Mouse (Mus musculus): Measurements from ENCODE around the gene Elof1.
"Not testable (repeated sequence)": the region's sequence is repeated elsewhere in the genome, so short reads cannot be mapped to it uniquely, and the experiment has no call there.

Gene Elof1

DNA sequence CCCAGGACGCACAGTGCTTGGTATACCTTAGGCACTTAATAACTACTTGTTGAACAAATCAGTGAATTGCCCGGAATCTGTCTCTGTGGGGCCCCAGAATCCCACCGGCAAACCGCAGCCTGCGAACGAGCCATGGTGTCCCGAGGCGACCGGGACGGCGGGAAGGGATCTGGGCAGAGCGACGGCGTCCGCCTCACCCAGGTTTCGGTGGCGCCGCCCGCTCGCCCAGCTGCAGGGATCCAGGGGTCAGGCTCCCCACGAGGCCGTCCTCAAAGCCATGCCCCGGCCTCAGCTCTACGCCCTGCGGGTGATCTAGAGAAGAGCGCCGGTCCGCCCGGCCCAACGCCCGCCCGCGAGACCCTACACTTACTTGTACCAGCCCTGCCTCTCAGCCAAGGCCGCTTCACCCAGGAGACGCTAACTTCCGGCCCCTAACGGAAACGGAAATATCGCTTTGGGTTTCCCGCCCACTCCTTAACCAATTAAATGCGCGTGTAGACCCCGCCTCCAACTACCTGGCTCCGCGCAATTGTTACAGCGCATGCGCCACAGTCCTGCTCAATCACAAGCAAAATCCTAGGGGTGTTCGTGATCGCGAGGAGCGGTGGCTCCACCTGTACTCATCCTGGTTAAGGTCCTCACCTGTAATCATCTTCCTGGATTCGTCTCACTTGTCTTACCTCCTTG, at the start of gene Elof1:
TSS of gene Elof1 (minus strand) at position 433 of the 687 bp plus-strand sequence.
- peak; percentile 98 for DNase-seq (ENCODE audit: extremely low read depth, low read depth)

DNA sequence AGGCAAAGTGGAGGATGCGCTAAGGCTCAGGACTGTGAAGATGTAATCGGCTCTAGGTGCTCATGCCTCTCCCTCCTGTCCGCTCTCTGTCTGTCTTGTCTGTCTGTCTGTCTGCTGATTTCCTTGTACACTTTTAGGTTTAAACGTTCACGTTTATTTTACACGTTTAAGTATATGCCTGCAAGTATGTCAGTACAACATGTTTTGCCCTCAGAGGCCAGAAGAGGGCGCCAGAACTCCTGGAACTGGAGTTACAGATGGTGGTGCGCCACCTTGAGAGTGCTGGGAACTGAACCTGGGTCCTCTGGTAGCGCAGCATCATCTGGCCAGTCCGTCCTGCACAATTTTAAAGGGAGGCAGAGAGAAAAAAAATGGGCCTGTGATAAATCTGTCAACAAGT, 49.7 kb upstream of the Elof1 start:
- DNase-seq (ENCODE audit: extremely low read depth, low read depth) = no peak

DNA sequence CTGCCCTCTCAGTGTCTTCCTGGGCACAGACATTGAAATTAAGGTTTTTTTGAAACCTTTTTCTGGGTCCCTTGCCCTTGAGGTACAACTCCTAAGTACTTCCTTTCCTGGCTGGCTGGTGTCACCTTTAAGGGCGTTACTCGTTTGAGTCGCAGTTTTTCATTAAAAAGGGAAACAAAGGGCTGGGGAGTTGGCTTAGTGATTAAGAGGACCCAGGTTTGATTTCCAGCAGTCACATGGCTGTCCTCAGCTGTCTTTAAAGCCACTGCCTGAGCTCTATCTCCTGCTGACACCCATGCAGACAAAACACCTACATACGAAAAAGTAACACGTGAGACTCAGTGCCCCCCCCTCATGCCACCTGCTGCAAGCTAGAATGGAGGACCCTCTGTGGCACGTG, 49.0 kb upstream of the Elof1 start:
- no peak for DNase-seq (ENCODE audit: extremely low read depth, low read depth)

DNA sequence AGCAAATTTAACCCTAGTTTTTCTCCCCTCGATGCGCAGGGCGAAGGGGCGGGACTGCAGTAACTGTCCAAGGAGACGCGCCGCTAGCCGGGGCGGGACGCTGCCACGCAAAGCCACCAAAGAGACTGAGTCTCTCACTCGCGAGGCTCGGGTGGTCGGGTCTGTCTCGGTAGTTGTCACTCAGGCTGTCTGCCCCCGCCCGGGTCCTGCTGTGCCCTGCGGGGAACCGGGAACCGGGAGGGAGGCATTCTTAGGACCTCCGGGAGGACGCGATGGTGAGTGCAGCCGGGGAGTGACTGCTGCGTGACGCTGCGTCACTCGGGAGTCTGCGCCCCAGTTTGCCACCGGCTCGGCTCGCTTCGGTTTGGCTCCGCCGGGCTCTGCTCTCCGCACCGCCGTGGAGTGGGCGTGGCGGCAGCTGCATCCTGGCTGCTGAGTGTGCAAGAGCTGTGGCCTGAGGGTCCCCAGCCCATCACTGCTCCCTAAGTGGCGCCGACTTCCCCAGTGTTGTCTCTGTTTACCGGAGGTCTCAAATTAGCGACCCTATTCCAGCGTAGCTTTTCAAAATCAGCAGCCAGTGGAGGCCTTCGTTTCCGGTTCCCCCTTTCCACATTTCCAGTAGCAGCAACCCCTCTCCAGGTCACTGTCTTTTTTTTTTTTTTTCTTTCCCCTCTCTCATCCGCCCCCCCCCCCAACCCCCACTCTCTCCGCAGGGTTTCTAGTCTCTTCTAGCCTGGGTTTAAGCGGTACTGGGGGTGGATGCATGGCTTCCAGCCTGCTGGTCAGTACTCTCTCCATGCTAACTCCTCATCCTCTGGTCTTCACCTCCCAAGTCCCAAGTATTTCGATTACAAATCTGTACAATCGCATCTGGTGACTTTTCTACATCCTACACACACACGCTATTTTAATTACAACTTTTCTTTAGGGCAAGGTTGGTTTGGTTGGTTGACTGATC, 48.0 kb upstream of the Elof1 start:
- no peak for DNase-seq (ENCODE audit: extremely low read depth, low read depth)

DNA sequence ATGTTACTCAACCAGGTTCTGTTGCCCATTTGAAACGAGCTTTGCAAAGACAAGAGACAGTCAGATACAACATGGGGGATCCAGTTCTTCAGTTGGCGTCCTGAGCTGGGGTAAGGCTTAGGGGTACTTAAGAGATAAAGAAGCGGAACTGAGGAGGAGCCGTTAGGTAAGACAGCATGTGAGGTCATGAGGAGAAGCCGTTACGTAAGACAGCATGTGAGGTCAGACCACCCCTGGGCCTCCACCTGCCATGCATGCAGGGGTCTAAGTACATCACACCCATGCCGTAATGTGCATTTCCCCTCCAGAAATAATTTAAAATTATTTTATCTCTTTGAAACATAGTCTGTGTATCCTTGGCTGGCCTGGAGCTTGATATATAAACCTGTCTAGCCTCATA, 45.9 kb upstream of the Elof1 start:
- DNase-seq (ENCODE audit: extremely low read depth, low read depth) = no peak

DNA sequence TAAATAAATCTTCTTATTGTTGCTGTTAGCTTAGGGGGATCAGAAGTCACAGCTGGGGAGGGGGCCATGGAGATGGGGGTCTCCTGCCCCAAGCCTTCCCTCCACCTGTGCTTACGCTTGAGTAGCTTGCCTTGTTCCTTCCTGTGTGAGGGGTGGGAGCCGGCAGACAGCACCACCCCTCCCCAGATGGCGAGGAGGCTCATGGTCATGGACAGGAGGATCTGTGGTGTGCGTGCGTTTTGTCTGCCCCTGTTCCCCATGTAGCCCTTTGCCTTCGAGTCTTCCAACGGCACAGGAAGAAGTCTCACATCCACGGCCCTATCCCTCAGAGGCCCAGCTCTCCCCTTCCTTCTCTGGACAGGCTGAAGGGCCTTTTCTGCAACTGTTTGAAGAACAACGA, 45.3 kb upstream of the Elof1 start:
- DNase-seq (ENCODE audit: extremely low read depth, low read depth) = no peak

DNA sequence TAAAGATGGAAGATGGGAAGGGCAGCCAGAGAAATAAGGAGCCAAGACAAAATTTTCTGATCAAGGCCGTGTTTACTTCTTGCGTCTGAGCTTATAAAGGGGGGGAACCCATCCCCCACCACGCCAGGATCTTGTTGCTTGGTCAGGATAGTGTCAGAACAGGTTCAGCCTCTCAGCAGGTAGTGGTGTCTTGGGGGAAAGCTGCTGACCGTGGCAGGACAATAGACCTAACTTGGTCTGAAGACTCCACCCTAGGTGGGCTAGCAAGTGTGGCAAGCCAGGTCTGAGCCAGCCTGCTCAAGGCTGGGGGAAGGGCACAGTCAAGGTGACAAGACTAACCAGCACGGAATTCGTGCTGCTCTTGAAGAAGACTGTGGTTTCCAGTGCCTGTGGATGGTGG, 44.3 kb upstream of the Elof1 start:
- DNase-seq (ENCODE audit: extremely low read depth, low read depth) = no peak

DNA sequence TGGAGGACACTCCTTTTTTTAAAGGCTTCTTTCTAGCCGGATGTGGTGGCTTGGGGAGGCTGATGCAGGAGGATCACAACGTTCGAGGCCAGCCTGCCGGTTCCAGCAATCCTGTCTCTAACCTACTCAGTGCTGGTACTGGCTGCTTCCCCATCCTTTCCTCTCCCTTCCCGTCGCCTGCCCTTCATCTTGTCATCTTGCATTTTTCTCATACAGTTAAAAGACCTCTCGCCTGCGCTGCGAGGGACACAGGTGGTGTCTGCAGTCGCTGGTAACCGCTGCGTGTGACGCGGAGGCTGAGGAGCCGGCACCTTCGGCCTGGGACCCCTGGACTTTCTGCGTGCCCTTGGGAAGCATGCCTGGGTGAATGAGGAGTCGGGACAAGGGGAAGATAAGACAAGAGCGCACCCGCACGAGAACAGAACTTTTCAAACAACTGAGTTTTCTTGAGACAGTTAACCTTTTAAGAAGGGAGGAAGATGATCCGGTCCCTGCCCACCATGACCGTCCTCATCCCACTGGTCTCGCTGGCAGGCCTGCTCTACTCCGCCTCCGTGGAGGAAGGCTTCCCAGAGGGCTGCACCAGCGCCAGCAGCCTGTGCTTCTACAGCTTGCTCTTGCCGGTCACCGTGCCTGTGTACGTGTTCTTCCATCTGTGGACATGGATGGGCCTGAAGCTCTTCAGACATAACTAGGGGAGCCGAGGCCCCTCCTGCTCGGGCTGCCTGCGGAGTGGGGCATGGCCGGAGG, 40.7 kb upstream of the Elof1 start:
- no peak for DNase-seq (ENCODE audit: extremely low read depth, low read depth)

DNA sequence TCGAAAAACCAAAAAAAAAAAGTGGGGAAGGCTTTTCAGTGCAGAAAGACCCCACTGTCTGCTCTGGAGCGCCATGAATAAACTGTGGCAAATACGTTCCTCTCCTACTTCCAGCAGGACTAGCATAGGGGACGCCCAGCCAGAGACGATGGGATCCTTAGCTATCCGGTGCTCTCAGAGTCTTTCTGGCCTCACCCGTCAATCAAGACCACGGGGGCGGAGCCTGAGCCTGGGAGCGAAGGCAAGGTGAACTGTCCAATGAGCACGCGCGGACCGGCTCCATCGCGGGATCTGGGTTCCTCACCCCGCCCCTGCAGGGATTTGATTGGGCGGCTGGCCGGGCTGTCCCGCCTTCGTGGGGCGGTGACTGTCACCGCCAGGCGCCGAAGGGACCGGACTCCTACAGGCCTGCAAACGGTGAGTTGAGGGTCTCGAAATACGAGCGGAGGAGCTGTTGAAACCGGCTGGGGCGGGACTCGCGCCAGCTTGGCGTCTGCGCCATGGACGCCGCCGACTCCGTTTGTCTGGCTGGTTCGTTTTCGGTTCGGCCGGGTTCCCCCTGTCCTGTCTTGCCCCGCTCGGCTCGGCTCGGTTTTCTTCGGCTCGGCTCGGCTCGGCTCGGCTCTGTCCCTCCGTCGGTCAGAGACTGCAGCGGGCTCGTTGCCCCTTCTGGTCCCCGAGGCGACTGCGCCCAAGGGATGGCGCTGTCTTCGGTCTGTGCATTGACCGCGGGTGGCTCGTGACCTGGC, 39.7 kb upstream of the Elof1 start, which contains the start of gene Pigyl:
TSS of gene Pigyl (plus strand) at position 350 of the 749 bp plus-strand sequence.
- peak; percentile 97 for DNase-seq (ENCODE audit: extremely low read depth, low read depth)

DNA sequence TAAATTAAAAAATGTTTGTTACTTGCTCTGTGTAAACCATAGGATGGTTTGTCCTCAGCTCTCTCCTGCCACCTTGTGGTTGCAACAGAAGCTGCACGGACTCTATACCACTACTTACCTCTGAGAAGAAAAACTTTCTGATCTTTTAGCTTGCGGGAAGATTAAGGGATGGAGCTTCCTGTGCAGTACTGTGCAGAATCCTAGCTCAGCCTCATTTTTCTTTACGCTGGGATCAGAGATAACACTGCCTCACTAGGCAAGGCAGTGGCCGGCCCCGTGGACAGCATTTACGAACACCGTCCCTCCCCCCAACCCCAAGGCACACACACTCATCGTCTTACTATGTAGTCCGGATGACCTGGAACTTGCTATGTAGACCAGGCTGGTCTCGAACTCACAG, 38.6 kb upstream of the Elof1 start:
- DNase-seq (ENCODE audit: extremely low read depth, low read depth) = peak; percentile 91

DNA sequence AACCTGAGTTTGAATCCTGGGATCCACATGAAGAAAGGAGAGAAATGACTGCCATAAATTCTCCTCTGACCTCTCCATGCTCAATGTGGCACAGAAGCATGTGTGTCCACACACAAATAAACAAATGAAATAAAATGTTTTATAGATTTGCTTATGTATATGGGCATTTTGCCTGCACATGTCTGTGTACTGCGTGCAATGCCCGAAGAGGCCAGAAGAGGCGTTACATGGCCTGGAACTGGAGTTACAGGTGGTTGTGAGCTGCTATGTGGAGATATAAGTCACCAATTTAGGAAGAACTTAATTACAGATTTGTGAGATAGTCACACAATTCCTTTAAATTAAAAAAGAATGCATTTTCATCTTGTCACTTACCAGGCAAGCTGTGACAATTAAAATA, 36.8 kb upstream of the Elof1 start:
- DNase-seq (ENCODE audit: extremely low read depth, low read depth) = no peak

DNA sequence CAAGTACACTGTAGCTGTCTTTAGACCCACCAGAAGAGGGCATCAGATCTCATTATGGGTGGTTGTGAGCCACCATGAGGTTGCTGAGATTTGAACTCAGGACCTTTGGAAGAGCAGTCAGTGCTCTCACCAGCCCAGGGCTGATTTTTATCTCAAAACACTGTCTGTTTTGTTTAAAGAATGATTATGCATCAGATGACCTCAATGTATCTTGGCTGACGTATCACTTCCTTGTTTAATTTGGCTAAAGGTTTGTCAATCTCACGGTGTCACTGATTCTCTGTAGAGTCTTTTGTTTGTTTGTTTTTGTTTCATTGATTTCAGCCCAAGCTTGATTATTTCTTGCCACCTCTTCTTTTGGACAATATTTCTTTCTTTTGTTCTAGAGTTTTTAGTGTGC, 34.0 kb upstream of the Elof1 start:
- no peak for DNase-seq (ENCODE audit: extremely low read depth, low read depth)

DNA sequence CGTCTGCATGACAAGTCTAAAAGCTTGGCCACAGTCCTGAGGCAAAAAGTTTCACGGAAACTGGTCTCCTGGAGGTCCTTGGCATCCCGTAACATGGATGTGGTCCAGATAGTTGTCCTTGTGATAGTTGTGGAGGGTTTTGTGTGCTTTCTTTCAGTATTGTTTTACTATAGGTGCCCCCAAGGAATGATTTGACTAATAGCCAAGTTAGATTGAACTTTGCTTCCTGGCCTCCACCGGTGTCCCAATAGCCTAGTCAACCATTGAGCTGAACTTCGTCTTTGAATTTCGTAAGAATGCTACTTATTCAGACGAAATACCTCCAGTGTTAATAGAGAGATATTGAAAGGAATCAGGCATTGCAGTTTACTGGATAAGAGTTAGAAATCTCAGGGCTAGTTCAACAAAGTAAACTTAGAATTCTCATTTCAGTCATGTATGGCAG, 33.3 kb upstream of the Elof1 start:
- not testable (repeated sequence) for DNase-seq (ENCODE audit: extremely low read depth, low read depth)

DNA sequence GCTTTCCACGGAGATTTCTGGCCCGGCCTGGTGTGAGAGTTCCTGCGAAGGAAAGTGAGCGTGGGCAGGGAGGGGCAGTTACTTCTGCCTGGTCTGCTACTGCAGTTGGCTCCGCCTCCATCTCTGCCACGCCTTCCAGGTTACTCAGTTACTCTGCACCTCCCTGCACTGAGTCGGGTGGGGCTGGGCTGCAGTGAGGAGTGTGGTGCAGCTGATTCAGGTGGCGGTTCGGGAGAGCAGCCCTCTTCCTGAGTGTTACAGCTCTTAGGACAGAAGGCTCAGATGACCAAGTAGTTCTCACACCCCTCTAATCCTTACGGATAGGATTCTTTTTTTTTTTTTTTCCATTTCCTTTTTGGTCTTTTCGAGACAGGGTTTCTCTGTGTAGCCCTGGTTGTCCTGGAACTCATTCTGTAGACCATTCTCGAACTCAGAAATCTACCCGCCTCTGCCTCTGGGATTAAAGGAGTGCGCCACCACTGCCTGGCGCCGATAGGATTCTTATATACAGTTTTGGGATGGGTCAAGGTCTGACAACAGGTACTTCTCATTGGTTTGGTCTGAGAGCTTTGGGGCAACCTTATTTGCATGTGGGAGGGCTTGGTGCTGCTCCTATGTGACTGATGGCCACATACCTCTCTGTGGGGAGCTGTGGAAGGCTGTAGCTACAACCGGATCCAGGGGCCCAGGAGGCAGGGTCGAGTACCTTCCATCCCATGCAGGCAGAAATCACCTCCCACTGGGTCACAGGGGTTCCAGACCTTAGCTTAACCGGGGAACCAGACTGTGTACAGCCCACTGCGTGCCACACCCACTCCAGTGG, 32.7 kb upstream of the Elof1 start:
- DNase-seq (ENCODE audit: extremely low read depth, low read depth) = no peak

DNA sequence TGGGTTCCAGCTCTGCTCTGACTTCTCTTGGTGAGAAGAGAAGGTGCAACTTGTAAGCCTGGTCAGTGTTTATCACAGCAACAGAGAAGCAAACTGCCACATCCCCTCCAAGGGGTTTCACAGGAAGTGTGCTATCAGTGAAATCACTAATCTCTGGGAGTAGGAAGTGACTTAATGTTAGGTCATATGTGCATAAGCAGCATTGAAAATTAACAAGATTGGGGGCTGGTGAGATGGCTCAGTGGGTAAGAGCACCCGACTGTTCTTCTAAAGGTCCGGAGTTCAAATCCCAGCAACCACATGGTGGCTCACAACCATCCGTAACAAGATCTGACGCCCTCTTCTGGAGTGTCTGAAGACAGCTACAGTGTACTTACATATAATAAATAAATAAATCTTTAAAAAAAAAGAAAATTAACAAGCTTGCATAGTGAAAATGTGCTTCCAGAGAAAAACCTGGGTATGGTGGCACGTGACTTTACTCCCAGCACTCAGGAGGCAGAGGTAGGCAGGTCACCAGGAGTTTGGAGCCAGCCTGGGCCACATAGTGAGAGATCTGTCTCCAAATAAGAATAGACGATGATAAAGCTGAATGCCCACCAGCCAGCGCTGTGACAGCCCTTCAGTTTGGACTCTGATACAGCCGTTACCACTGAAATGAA, 27.5 kb upstream of the Elof1 start:
- DNase-seq (ENCODE audit: extremely low read depth, low read depth) = no peak

DNA sequence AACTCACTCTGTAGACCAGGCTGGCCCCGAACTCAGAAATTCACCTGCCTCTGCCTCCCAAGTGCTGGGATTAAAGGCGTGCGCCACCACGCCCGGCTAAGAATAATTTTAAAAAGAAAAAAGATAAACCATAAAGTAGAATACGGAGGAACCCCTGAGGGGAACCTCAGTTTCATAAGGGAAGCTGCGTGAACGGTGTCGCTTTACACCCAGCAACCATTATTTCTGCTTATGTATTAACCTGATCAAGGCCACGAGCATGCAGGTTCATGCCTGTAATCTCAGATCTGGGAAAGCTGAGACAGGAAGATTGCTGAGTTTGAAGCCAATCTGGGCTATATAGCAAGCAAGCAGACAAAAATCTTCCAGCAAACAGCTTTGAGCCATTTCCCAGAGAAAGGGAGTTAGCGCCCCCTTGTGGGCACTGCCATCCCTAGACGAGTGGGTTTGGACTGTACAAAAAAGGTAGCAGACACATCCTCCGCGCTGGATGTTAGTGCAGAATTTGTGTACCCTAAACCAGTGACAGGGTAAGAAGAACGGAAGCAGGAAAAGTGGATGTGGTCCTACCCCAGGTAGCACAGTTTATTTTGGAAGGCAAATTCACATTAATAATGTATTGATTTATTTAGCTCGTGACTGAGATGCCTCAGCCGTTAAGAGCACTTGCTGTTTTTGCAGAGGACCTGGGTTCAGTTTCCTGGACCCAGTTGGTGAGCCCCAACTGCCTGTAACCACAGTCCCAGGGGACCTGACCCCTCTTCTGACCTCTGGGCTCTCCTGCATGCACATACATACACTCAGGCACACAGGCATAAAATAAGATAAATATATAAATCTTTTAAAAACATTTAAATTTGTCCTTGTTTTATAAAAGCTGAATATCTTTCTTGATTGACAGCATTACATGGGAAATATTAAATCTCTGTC, 26.4 kb upstream of the Elof1 start:
- DNase-seq (ENCODE audit: extremely low read depth, low read depth) = peak; percentile 77

DNA sequence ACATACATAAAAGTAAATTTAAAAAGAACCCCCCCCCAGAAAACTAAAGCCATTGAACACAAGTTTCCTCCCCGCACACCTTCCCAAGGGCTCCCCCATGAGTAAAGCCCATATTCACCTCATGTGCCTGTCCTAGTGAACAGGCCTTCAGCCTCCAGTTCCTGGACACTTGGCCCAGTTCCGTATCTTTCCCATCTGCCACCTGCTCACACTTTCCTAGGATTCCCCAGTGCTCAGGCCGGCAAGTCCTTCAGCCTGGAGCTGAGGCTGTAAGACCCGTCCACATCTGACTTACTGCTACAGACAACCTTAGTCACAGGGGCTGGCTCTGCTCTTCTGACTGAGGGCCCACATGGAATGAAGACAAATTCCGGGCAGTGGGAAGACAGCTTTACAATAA, 22.8 kb upstream of the Elof1 start:
- DNase-seq (ENCODE audit: extremely low read depth, low read depth) = no peak

DNA sequence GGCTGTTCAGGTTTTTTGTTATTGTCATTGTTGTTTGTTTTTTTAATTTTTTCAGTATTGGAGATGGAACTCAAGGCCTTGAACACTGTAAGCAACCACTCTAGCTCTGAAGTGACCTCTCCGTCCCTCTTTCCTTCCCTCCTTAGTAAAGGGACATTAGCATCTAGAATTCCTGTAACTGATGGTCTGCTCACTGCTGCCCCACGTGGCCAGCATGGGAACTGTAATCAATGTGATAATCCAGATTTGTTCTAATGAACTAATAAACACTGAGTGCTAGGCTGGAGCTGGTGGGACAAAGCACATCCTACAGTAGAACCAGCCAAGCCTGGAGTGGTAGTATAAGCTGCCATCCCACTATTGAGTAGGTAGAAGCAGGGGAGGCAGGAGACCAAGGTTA, 21.5 kb upstream of the Elof1 start:
- no peak for DNase-seq (ENCODE audit: extremely low read depth, low read depth)

All from MEL-GATA-1-ER (cell line).